Mouse (Mus musculus) liver, embryonic 14.5 days (tissue): ENCODE measurements around the gene Oxld1.
"Not testable (repeated sequence)": the region's sequence is repeated elsewhere in the genome, so short reads cannot be mapped to it uniquely, and the experiment has no call there.

Experiments
- CTCF ChIP-seq: IDR thresholded peaks from 2 replicates; pipeline ENCODE4 v1.5.1; 2016; ENCODE audit warnings: antibody characterized with exemption, low read depth, control low read depth
- EP300 ChIP-seq: IDR thresholded peaks from 2 replicates; pipeline ENCODE4 v1.6.1; 2016; ENCODE audit warnings: antibody characterized with exemption, low read depth

DNA sequence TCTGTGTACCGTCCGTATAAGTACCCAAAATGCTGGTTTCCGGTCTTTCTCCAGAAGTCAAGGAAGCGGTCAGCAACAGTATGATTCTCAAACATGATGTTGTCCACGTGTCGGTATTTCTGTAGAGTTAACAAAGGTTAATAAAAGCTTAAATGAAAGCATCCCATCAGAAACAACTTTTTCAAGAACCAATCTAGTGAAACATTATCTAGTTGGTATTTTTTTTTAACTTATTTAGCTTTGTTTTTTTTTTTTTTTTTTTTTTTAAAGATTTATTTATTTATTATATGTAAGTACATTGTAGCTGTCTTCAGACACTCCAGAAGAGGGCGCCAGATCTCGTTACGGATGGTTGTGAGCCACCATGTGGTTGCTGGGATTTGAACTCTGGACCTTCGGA, 44.2 kb downstream of the Oxld1 start:
- TF ChIP-seq CTCF, EP300: not testable (repeated sequence)
